Mouse (Mus musculus): ENCODE measurements around the gene Olfr1136. TPM values are rescaled to one million over a fixed set of nuclear protein-coding genes. Genes with fewer than 3 reads are reported as not detected.

Olfr1136 gene
- total RNA-seq (2021) = not detected

DNA sequence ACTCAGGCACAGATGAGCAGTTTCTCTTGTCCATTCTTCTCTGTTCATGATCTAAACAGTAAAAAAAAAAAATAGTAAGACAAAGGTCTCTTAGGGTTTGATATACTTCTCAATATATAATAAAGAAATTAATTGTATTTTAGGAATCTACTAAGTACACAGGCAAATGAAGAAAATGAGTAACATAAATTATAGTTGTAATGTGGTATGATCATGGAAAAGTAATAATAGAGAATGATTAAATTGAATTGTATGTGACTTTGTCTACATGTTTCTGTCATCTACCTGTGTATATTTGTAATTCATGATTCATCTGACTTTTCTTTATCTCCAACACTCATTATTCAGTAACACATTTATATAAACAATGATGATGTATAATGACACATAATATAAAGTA, at the start of gene Olfr1136:
Gene Olfr1136 (minus strand): TSS at position 101 of the 400 bp plus-strand sequence.
- DNase-seq = no peak

DNA sequence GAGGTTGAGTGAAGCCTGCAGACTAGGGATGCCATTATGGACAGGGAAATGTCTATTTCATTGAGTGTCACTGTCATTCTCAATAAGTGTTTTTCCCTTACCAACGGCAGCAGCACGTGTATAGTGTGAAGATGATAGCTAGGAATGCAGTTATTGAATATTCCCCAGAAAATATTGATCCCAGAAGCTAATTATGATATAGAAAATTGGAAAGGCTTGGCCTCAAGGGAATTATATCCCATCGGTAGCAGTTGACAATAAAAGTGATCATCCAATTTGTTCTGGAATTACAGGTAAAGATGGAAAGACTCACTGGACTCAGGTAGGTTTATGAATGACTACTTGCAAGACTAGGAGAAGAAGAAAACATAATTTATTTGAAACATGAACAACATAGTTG, 49.7 kb upstream of the Olfr1136 start, which contains the start of gene Olfr1140:
Gene Olfr1140 (plus strand): TSS at position 301 of the 400 bp plus-strand sequence.
- no peak for DNase-seq

DNA sequence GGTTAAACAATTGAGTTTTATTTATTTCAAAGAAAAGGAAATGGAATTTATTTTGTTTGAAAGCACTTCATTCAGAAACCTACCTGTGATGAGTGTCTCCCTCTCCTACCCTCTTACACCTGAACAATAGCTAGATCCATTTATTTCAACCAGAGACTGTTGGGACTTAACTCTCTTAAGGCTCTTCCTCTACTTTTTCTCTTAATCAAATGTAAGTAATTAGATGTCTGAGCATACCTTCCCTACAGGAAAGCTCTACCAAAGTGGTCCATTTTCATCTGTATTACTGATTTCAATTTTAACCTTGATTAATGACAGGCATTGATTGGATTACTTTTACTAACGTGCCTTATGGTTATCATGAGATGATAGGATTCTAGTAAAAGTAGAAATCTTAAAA, 46.1 kb upstream of the Olfr1136 start, which contains the start of gene Olfr1138:
Gene Olfr1138 (minus strand): TSS at position 101 of the 400 bp plus-strand sequence.
- no peak for DNase-seq

GRCm38 (mm10) chr2:87713079-87713478, 19.3 kb upstream of the Olfr1136 start, which contains the start of gene Olfr1137:
Gene Olfr1137 (minus strand): TSS chr2:87713179.
- DNase-seq = no peak

- DNase-seq = no peak
Observed at GRCm38 (mm10) chr2:87673564-87673963, 20.2 kb downstream of the Olfr1136 start, which contains the start of gene Olfr1135. Gene Olfr1135 (minus strand): TSS chr2:87673664.

DNA sequence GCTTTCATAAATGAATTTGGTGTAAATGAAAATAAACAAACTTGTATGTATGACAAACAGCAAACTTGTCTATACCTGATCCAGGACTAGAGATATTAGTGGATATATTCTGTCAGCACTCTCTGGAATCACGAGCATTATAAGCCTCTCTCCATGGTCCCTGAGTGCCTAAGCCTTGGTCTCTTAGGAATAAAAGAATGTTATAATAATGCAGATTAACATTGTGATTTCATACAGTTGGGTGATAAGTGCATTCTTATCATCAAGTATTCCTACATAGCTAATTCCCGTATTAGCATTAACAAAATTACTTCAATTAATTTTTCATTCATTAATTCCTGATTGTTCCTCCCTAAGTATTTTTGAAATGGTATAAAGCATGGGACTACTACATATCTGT, 35.4 kb downstream of the Olfr1136 start, which contains the start of gene Olfr1134:
Gene Olfr1134 (minus strand): TSS at position 101 of the 400 bp plus-strand sequence.
- DNase-seq = no peak

- no peak for DNase-seq
Observed at GRCm38 (mm10) chr2:87647274-87647673, 46.5 kb downstream of the Olfr1136 start, which contains the start of gene Olfr1133. Gene Olfr1133 (minus strand): TSS chr2:87647374.

Other genes starting within 250 kb of the Olfr1136 start
- not detected for gene Olfr1126, start 240.0 kb downstream of the Olfr1136 start, total RNA-seq (2021)
- gene Pramel7, start 196.9 kb downstream of the Olfr1136 start, total RNA-seq (2021) = not detected
- not detected for gene Pramel6, start 187.4 kb downstream of the Olfr1136 start, total RNA-seq (2021)
- not detected for gene Olfr153, start 162.2 kb downstream of the Olfr1136 start, total RNA-seq (2021)
- gene Olfr1128, start 148.4 kb downstream of the Olfr1136 start, total RNA-seq (2021) = not detected
- not detected for gene Olfr1129, start 120.0 kb downstream of the Olfr1136 start, total RNA-seq (2021)
- not detected for gene Olfr1130, start 87.7 kb downstream of the Olfr1136 start, total RNA-seq (2021)
- not detected for gene Olfr1131, start 66.8 kb downstream of the Olfr1136 start, total RNA-seq (2021)
- not detected for gene Olfr1132, start 56.4 kb downstream of the Olfr1136 start, total RNA-seq (2021)
- gene Olfr1133, start 46.6 kb downstream of the Olfr1136 start, total RNA-seq (2021) = not detected
- gene Olfr1134, start 35.5 kb downstream of the Olfr1136 start, total RNA-seq (2021) = not detected
- gene Olfr1135, start 20.3 kb downstream of the Olfr1136 start, total RNA-seq (2021) = not detected
- not detected for gene Olfr1137, start 19.2 kb upstream of the Olfr1136 start, total RNA-seq (2021)
- gene Olfr1138, start 46.0 kb upstream of the Olfr1136 start, total RNA-seq (2021) = not detected
- not detected for gene Olfr1140, start 49.8 kb upstream of the Olfr1136 start, total RNA-seq (2021)
- gene Olfr1141, start 60.0 kb upstream of the Olfr1136 start, total RNA-seq (2021) = not detected
- not detected for gene Olfr152, start 85.5 kb upstream of the Olfr1136 start, total RNA-seq (2021)
- not detected for gene Olfr1143, start 106.6 kb upstream of the Olfr1136 start, total RNA-seq (2021)
- not detected for gene Olfr1145, start 115.9 kb upstream of the Olfr1136 start, total RNA-seq (2021)
- not detected for gene Olfr1148, start 136.6 kb upstream of the Olfr1136 start, total RNA-seq (2021)
- not detected for gene Olfr1150-ps1, start 150.0 kb upstream of the Olfr1136 start, total RNA-seq (2021)
- gene Olfr1151, start 161.9 kb upstream of the Olfr1136 start, total RNA-seq (2021) = not detected
- gene Olfr1152, start 172.5 kb upstream of the Olfr1136 start, total RNA-seq (2021) = not detected
- not detected for gene Olfr1153, start 201.0 kb upstream of the Olfr1136 start, total RNA-seq (2021)
- not detected for gene Olfr1154, start 211.2 kb upstream of the Olfr1136 start, total RNA-seq (2021)